Mouse (Mus musculus) limb, embryonic 12.5 days (tissue): ENCODE data around the gene 9630041A04Rik. TPM values are rescaled to one million over a fixed set of nuclear protein-coding genes. Genes with fewer than 3 reads are reported as not detected.

Experiments
- ATAC-seq: fragments of 200-750 bp; cut with Nextera tagmentation; 2 replicates; pipeline ENCODE4 v1.8.0; 2017; ENCODE audit warnings: low read depth, moderate TSS enrichment; ENCODE audit not compliant: insufficient number of reproducible peaks, insufficient read depth, low FRiP score, low TSS enrichment
- H3K27ac ChIP-seq: fragments of 300-500 bp; sonication (generic); 2 replicates; pipeline ENCODE4 v1.5.1; 2016; ENCODE audit warnings: mild to moderate bottlenecking, moderate library complexity
- H3K27me3 ChIP-seq: fragments of 300-500 bp; sonication (generic); 2 replicates; pipeline ENCODE4 v1.6.1; 2016; ENCODE audit warnings: mild to moderate bottlenecking, moderate library complexity
- H3K36me3 ChIP-seq: fragments of 300-500 bp; sonication (generic); 2 replicates; pipeline ENCODE4 v1.6.1; 2016; ENCODE audit warnings: mild to moderate bottlenecking, moderate library complexity
- H3K4me1 ChIP-seq: fragments of 300-500 bp; sonication (generic); replicated peaks from 2 replicates; pipeline ENCODE4 v1.6.1; 2016
- H3K4me2 ChIP-seq: fragments of 300-500 bp; sonication (generic); 2 replicates; pipeline ENCODE4 v1.6.1; 2016; ENCODE audit warnings: mild to moderate bottlenecking, moderate library complexity
- H3K4me3 ChIP-seq: fragments of 300-500 bp; sonication (generic); replicated peaks from 2 replicates; pipeline ENCODE4 v1.5.1; 2016; ENCODE audit warnings: mild to moderate bottlenecking
- H3K9ac ChIP-seq: fragments of 300-500 bp; sonication (generic); replicated peaks from 2 replicates; pipeline ENCODE4 v1.6.1; 2016; ENCODE audit warnings: mild to moderate bottlenecking, moderate library complexity
- H3K9me3 ChIP-seq: fragments of 300-500 bp; sonication (generic); 2 replicates; pipeline ENCODE4 v1.6.1; 2016; ENCODE audit warnings: mild to moderate bottlenecking, moderate library complexity
- WGBS: fragments of 180-500 bp; shearing (Covaris S2); methylation state at CpG from one replicate; pipeline ENCODE4 v1.1.7; 2016; 5-methylcytosine and 5-hydroxymethylcytosine counted together
- polyA plus RNA-seq: library from polyadenylated mRNA; unstranded; fragments of >200 nt; fragmentation: Nextera tagmentation; extraction: Ambion mirVana; gene quantifications from 2 replicates; pipeline ENCODE4 v1.2.1, GENCODE M21; 2016

9630041A04Rik gene
- polyA plus RNA-seq, 1 experiment from 2014 or later = not detected

GRCm38 (mm10) chr9:101875306-101875705 lies 13.7 kb downstream of the 9630041A04Rik start:
- H3K27ac ChIP-seq = no peak overlapping the region

GRCm38 (mm10) chr9:101877109-101877987 lies 15.7 kb downstream of the 9630041A04Rik start:
- Histone ChIP-seq H3K27ac (no peak overlapping the region), H3K9ac (no peak overlapping the region), H3K27me3 (0 out of 2 replicates have a peak, but pooled peaks cover 6% of the 10 kb centered on the region), H3K9me3 (no peaks in the 10 kb centered on the region), H3K4me2 (no peak overlapping the region), H3K36me3 (no peaks in the 10 kb centered on the region), H3K4me1 (peaks cover 6% of the 10 kb centered on the region), H3K4me3 (no peak overlapping the region)
- no peak for ATAC-seq
- WGBS = 68% methylated on average over 11 of the region's 11 CpGs

More at GRCm38 (mm10) chr9:101875306-101875705, 13.7 kb downstream of the 9630041A04Rik start:
- WGBS = 79% methylated on average over 1 of the region's 1 CpGs
- H3K9ac ChIP-seq = no peak overlapping the region
- H3K4me1 ChIP-seq = peaks cover 6% of the 10 kb centered on the region
- no peaks in the 10 kb centered on the region for H3K36me3 ChIP-seq
- H3K4me2 ChIP-seq = no peak overlapping the region
- ATAC-seq = no peak
- H3K9me3 ChIP-seq = no peaks in the 10 kb centered on the region
- 0 out of 2 replicates have a peak, but pooled peaks cover 6% of the 10 kb centered on the region for H3K27me3 ChIP-seq
- H3K4me3 ChIP-seq = no peak overlapping the region

- no peaks in the 10 kb centered on the region for H3K4me1 ChIP-seq
- WGBS = 54% methylated on average over 2 of the region's 2 CpGs
- no peak for ATAC-seq
Measured at GRCm38 (mm10) chr9:101883295-101883694, 21.7 kb downstream of the 9630041A04Rik start.

GRCm38 (mm10) chr9:101897851-101898250 lies 36.2 kb downstream of the 9630041A04Rik start:
- no peak overlapping the region for H3K4me3 ChIP-seq
- WGBS = 94% methylated on average over 1 of the region's 1 CpGs
- no peaks in the 10 kb centered on the region for H3K9me3 ChIP-seq
- no peaks in the 10 kb centered on the region for H3K4me1 ChIP-seq
- no peak for ATAC-seq
- H3K36me3 ChIP-seq = no peaks in the 10 kb centered on the region
- no peak overlapping the region for H3K9ac ChIP-seq
- no peaks in the 10 kb centered on the region for H3K27me3 ChIP-seq
- no peak overlapping the region for H3K4me2 ChIP-seq
- no peak overlapping the region for H3K27ac ChIP-seq

More at GRCm38 (mm10) chr9:101883295-101883694, 21.7 kb downstream of the 9630041A04Rik start:
- H3K27me3 ChIP-seq = no peaks in the 10 kb centered on the region; the same call in none of the 2 replicates
- H3K4me3 ChIP-seq = no peak overlapping the region
- H3K9me3 ChIP-seq = no peaks in the 10 kb centered on the region
- H3K36me3 ChIP-seq = no peaks in the 10 kb centered on the region
- no peak overlapping the region for H3K4me2 ChIP-seq
- no peak overlapping the region for H3K27ac ChIP-seq
- H3K9ac ChIP-seq = no peak overlapping the region

GRCm38 (mm10) chr9:101903406-101903805 lies 41.8 kb downstream of the 9630041A04Rik start:
- no peak overlapping the region for H3K4me3 ChIP-seq
- no peaks in the 10 kb centered on the region for H3K9me3 ChIP-seq
- no peaks in the 10 kb centered on the region for H3K36me3 ChIP-seq
- no peak overlapping the region for H3K27ac ChIP-seq
- H3K9ac ChIP-seq = no peak overlapping the region
- 84% methylated on average over 3 of the region's 3 CpGs for WGBS
- H3K4me1 ChIP-seq = no peaks in the 10 kb centered on the region
- H3K27me3 ChIP-seq = no peaks in the 10 kb centered on the region
- H3K4me2 ChIP-seq = no peak overlapping the region
- ATAC-seq = no peak

- Histone ChIP-seq H3K27ac (no peak overlapping the region), H3K4me2 (no peak overlapping the region), H3K4me3 (no peak overlapping the region), H3K27me3 (no peaks in the 10 kb centered on the region), H3K4me1 (0 out of 2 replicates have a peak, but pooled peaks cover 7% of the 10 kb centered on the region), H3K36me3 (no peaks in the 10 kb centered on the region), H3K9ac (no peak overlapping the region), H3K9me3 (no peaks in the 10 kb centered on the region)
- ATAC-seq = no peak
- WGBS = 61% methylated on average over 6 of the region's 6 CpGs
Measured at GRCm38 (mm10) chr9:101907747-101908255, 46.2 kb downstream of the 9630041A04Rik start.

- Histone ChIP-seq H3K4me2 (no peak overlapping the region), H3K9me3 (no peaks in the 10 kb centered on the region), H3K4me1 (0 out of 2 replicates have a peak, but pooled peaks cover 7% of the 10 kb centered on the region), H3K27ac (no peak overlapping the region), H3K36me3 (no peaks in the 10 kb centered on the region), H3K9ac (no peak overlapping the region), H3K4me3 (no peak overlapping the region), H3K27me3 (no peaks in the 10 kb centered on the region)
- no peak for ATAC-seq
- WGBS = 79% methylated on average over 5 of the region's 5 CpGs
Measured at GRCm38 (mm10) chr9:101908849-101909248, 47.2 kb downstream of the 9630041A04Rik start.

GRCm38 (mm10) chr9:101909491-101909890 lies 47.9 kb downstream of the 9630041A04Rik start:
- no peak for ATAC-seq

GRCm38 (mm10) chr9:101911176-101911866 lies 49.7 kb downstream of the 9630041A04Rik start:
- H3K4me3 ChIP-seq = no peak overlapping the region
- H3K9ac ChIP-seq = no peak overlapping the region
- H3K27me3 ChIP-seq = 0 out of 2 replicates have a peak, but pooled peaks cover 4% of the 10 kb centered on the region
- 0 out of 2 replicates have a peak, but pooled peaks cover 7% of the 10 kb centered on the region for H3K4me1 ChIP-seq
- no peaks in the 10 kb centered on the region for H3K9me3 ChIP-seq
- no peak for ATAC-seq
- no peaks in the 10 kb centered on the region for H3K36me3 ChIP-seq
- whole genome bisulfite sequencing = 63% methylated on average over 9 of the region's 9 CpGs
- no peak overlapping the region for H3K4me2 ChIP-seq
- no peak overlapping the region for H3K27ac ChIP-seq

More at GRCm38 (mm10) chr9:101909491-101909890, 47.9 kb downstream of the 9630041A04Rik start:
- Histone ChIP-seq H3K9me3 (no peaks in the 10 kb centered on the region), H3K36me3 (no peaks in the 10 kb centered on the region), H3K4me1 (0 out of 2 replicates have a peak, but pooled peaks cover 7% of the 10 kb centered on the region), H3K27me3 (no peaks in the 10 kb centered on the region), H3K9ac (no peak overlapping the region), H3K4me3 (no peak overlapping the region), H3K4me2 (no peak overlapping the region), H3K27ac (no peak overlapping the region)
- 91% methylated on average over 4 of the region's 4 CpGs for WGBS

GRCm38 (mm10) chr9:101915082-101915481 lies 53.4 kb downstream of the 9630041A04Rik start:
- no peak overlapping the region for H3K4me2 ChIP-seq
- no peaks in the 10 kb centered on the region for H3K36me3 ChIP-seq
- H3K27me3 ChIP-seq = 0 out of 2 replicates have a peak, but pooled peaks cover 4% of the 10 kb centered on the region
- no peak overlapping the region for H3K9ac ChIP-seq
- H3K27ac ChIP-seq = no peak overlapping the region
- H3K9me3 ChIP-seq = no peaks in the 10 kb centered on the region
- WGBS = 90% methylated on average over 2 of the region's 2 CpGs
- H3K4me1 ChIP-seq = 0 out of 2 replicates have a peak, but pooled peaks cover 7% of the 10 kb centered on the region
- no peak for ATAC-seq
- H3K4me3 ChIP-seq = no peak overlapping the region

GRCm38 (mm10) chr9:101918771-101919170 lies 57.1 kb downstream of the 9630041A04Rik start:
- no peak overlapping the region for H3K9ac ChIP-seq
- no peak overlapping the region for H3K27ac ChIP-seq
- H3K36me3 ChIP-seq = no peaks in the 10 kb centered on the region
- 0 out of 2 replicates have a peak, but pooled peaks cover 4% of the 10 kb centered on the region for H3K27me3 ChIP-seq
- ATAC-seq = no peak
- 74% methylated on average over 4 of the region's 4 CpGs for WGBS
- no peak overlapping the region for H3K4me3 ChIP-seq
- no peaks in the 10 kb centered on the region for H3K9me3 ChIP-seq
- no peaks in the 10 kb centered on the region for H3K4me1 ChIP-seq
- no peak overlapping the region for H3K4me2 ChIP-seq
